Mouse (Mus musculus) stomach, postnatal 0 days (tissue): Measurements from ENCODE around the gene Slc8a2.

Experiments
- CTCF ChIP-seq: IDR thresholded peaks from 2 replicates; pipeline ENCODE4 v1.5.1; 2016; ENCODE audit warnings: antibody characterized with exemption, low read depth, mild to moderate bottlenecking, moderate library complexity
- EP300 ChIP-seq: optimal IDR thresholded peaks from 2 replicates; pipeline ENCODE3; 2016; ENCODE audit warnings: antibody characterized with exemption

DNA sequence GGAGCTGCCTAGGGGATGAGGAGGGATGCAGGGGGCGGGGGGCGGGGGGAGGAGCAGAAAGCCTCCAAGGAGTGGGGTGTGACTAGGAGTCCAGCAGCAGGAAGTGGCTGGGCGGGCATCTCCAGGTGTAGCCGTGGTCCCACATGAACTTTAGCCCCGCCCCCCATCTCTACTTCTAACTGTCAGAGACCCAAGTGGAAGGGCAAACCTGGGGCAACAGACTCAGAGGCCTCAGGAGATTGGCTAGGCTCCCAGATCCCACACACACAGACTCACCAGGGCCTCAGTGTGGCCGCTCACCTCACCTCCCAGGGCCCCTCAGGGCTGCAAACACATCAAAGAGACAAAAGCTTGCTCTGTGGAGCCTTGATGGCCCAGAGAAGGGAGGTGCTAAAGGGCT, 67.0 kb downstream of the Slc8a2 start:
- no peak for TF ChIP-seq CTCF
- no peak for TF ChIP-seq EP300
